In the genomic region with DNA sequence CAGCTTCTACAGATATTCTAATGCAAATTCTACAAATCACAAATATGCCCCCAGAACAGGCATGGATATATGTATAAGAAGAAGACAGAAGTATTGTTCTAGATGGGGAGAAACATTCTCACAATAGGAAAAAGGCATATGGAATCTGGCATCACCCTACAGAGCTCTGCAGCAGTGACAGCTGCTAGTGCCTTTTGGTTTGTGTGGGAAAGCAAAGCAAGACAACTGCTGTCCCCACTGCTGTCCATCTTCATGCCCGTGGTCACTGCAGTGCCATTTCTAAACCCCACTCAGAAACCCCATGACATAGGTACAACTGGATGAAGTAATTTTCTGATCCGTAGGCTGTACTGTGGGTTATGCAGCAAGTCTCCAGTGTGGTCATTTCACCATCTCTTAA, we compare ENCODE assay signal across 31 mouse cellular contexts.
"Had no signal": no experiment of that assay in that cellular context is flagged by ENCODE, and none has a peak within 500 bp of the region (broad histone marks: within the 10 kb centered on the region; RNA-seq: fewer than 3 reads in every experiment).

No protein-coding gene starts in this region.

- H3K4me3 ChIP-seq: left cerebral cortex, adult 2 months; limb, embryonic 12.5 days; limb, embryonic 13.5 days; limb, embryonic 15.5 days; liver, embryonic 12.5 days; liver, embryonic 13.5 days; liver, embryonic 15.5 days; lung, embryonic 15.5 days; megakaryocyte, embryonic 14.5 days; midbrain, embryonic 10.5 days; midbrain, embryonic 12.5 days; midbrain, embryonic 13.5 days; midbrain, embryonic 15.5 days; neural tube, embryonic 12.5 days had no signal

- H3K9ac ChIP-seq: limb, embryonic 12.5 days; limb, embryonic 13.5 days; limb, embryonic 15.5 days; liver, embryonic 12.5 days; liver, embryonic 13.5 days; liver, embryonic 14.5 days; liver, embryonic 15.5 days; liver, postnatal 0 days; lung, embryonic 14.5 days; lung, embryonic 15.5 days; midbrain, embryonic 12.5 days; midbrain, embryonic 13.5 days; midbrain, embryonic 15.5 days; neural tube, embryonic 12.5 days had no signal

- H3K27ac ChIP-seq: left cerebral cortex, adult 2 months; limb, embryonic 12.5 days; limb, embryonic 13.5 days; limb, embryonic 15.5 days; liver, embryonic 12.5 days; liver, embryonic 13.5 days; liver, embryonic 14.5 days; liver, embryonic 15.5 days; lung, embryonic 15.5 days; macrophage; midbrain, embryonic 10.5 days; midbrain, embryonic 12.5 days; midbrain, embryonic 13.5 days; midbrain, embryonic 15.5 days; neural tube, embryonic 12.5 days had no signal

- H3K4me1 ChIP-seq: limb, embryonic 12.5 days; limb, embryonic 13.5 days; limb, embryonic 15.5 days; liver, embryonic 12.5 days; liver, embryonic 13.5 days; liver, embryonic 15.5 days; lung, embryonic 15.5 days; megakaryocyte, embryonic 14.5 days; midbrain, embryonic 10.5 days; midbrain, embryonic 12.5 days; midbrain, embryonic 13.5 days; midbrain, embryonic 15.5 days; neural tube, embryonic 12.5 days had no signal

- ATAC-seq: liver, embryonic 12.5 days; liver, postnatal 0 days; lung, postnatal 0 days; midbrain, embryonic 13.5 days; midbrain, embryonic 15.5 days; midbrain, embryonic 16.5 days had no signal

- DNase-seq: left cerebral cortex, postnatal 4 days; liver; liver, embryonic 13.5 days; liver, postnatal 0 days; lung, adult 18-20 months; lung, adult 2 months; lung, embryonic 14.5 days; lung, postnatal 10 days; lung, postnatal 14 days; lung, postnatal 36 days; lung, postnatal 4 days; midbrain, embryonic 14.5 days had no signal

- H3K4me2 ChIP-seq: limb, embryonic 12.5 days; limb, embryonic 13.5 days; limb, embryonic 15.5 days; liver, embryonic 11.5 days; liver, embryonic 12.5 days; liver, embryonic 13.5 days; liver, embryonic 15.5 days; lung, embryonic 14.5 days; lung, embryonic 15.5 days; midbrain, embryonic 11.5 days; midbrain, embryonic 12.5 days; midbrain, embryonic 13.5 days; midbrain, embryonic 15.5 days; neural tube, embryonic 12.5 days had no signal

- H3K27me3 ChIP-seq: limb, embryonic 13.5 days; limb, embryonic 15.5 days; lung, embryonic 15.5 days; midbrain, embryonic 12.5 days; midbrain, embryonic 13.5 days; midbrain, embryonic 15.5 days; neural tube, embryonic 12.5 days had no signal

- H3K36me3 ChIP-seq: limb, embryonic 12.5 days; limb, embryonic 13.5 days; limb, embryonic 15.5 days; liver, embryonic 12.5 days; liver, embryonic 13.5 days; liver, embryonic 15.5 days; lung, embryonic 15.5 days; midbrain, embryonic 10.5 days; midbrain, embryonic 12.5 days; midbrain, embryonic 13.5 days; midbrain, embryonic 15.5 days; neural tube, embryonic 12.5 days had no signal

- H3K9me3 ChIP-seq: limb, embryonic 12.5 days; limb, embryonic 15.5 days; liver, embryonic 12.5 days; liver, embryonic 13.5 days; liver, embryonic 15.5 days; lung, embryonic 15.5 days; midbrain, embryonic 12.5 days; midbrain, embryonic 13.5 days; midbrain, embryonic 15.5 days had no signal
